Comparison of ENCODE assay signal across 9 mouse cellular contexts in the genomic region with DNA sequence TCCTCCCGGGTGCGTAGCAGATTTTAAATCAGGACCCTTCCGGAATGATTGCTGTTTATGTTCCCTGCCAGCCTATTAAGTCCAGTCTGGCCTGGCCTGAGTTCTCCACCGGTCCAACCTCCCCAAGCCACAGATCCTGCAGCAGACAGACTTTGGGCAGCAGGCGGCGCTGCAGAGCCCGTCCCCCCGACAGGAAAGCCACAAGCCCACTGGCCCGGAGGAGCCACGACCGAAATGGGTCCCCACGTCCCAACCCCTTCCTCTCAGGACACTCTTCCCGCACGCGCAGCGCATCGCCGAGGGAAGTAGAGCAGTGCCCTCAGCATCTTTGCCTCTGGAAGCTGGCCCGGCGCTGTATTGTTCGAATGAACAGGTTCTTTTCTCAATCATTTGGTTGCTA. TPM values are rescaled to one million over a fixed set of nuclear protein-coding genes. Genes with fewer than 3 reads are reported as not detected.
A peak's percentile ranks its signal among the peaks of the same experiment; 100 is the strongest.
DNase-seq lines count a peak whose midpoint lies in the region; ATAC-seq and TF ChIP-seq lines count a peak whose summit lies in the region.
"Had no signal": no experiment of that assay in that cellular context is flagged by ENCODE, and none has a peak within 500 bp of the region (broad histone marks: within the 10 kb centered on the region; RNA-seq: fewer than 3 reads in every experiment).

No protein-coding gene starts in this region.

- peak; percentile 79 for ATAC-seq in hindbrain, postnatal 0 days
- peak; percentile 90 for ATAC-seq in megakaryocyte progenitor cell, adult 5-6 weeks (replicated peaks; ENCODE audit: poor library complexity)
- no peak for ATAC-seq in monocyte, adult 5-6 weeks (replicated peaks; ENCODE audit: insufficient number of reproducible peaks, low FRiP score, low TSS enrichment, poor library complexity, severe bottlenecking)

- H3K9me3 ChIP-seq in hindbrain, postnatal 0 days (ENCODE audit: low read length), result no peaks in the 10 kb centered on the region

- H3K4me1 ChIP-seq in hindbrain, postnatal 0 days (ENCODE audit: insufficient read depth, low read length), result 0 out of 2 replicates have a peak, but pooled peaks cover 5% of the 10 kb centered on the region

- 1% methylated on average over 21 of the region's 21 CpGs for WGBS in hindbrain, postnatal 0 days

- H3K4me3 ChIP-seq in hindbrain, postnatal 0 days (ENCODE audit: low read length), result peak overlapping the region; percentile 69

- no peaks in the 10 kb centered on the region for H3K27me3 ChIP-seq in hindbrain, postnatal 0 days (ENCODE audit: insufficient read depth, low read length)

- peak; percentile 75 for DNase-seq in adrenal gland, adult 2 months
- peak; percentile 59 to 65 for DNase-seq in cerebellum, postnatal 36 days
- peak; percentile 78 for DNase-seq in gastrocnemius, postnatal 10 days
- peak; percentile 87 for DNase-seq in hindbrain, postnatal 0 days (ENCODE audit: low spot score)
- DNase-seq in left cerebral cortex, adult 8-10 months (ENCODE audit: low spot score in 2 of 2), result peak; percentile 13 to 36
- peak; percentile 78 for DNase-seq in right cerebral cortex, postnatal 4 days

- H3K27ac ChIP-seq in hindbrain, postnatal 0 days, result peak overlapping the region; percentile 74; the same call in 1 of the 2 replicates
- H3K27ac ChIP-seq: macrophage had no signal

- peak overlapping the region; percentile 70; the same call in 1 of the 2 replicates for H3K9ac ChIP-seq in hindbrain, postnatal 0 days (replicated peaks; ENCODE audit: low read length)

- peak; percentile 92 for TF ChIP-seq CTCF in hindbrain, postnatal 0 days (IDR thresholded peaks at IDR 0.05; ENCODE audit: low read depth)

- H3K4me2 ChIP-seq in hindbrain, postnatal 0 days (ENCODE audit: low read depth, low read length), result peak overlapping the region; percentile 65

- no peaks in the 10 kb centered on the region for H3K36me3 ChIP-seq in hindbrain, postnatal 0 days (ENCODE audit: insufficient read depth, low read length)

RNA-seq across cellular contexts. Expression of a gene that starts 1.1 kb away (rescaled TPM):
- total RNA-seq in adrenal gland, adult 2 months (2021), result 1 to 10 TPM in 1 of 2 experiments, under 1 TPM in 1; 0.81 to 2.1 TPM
- 1.5 and 1.7 TPM in 2 replicates for polyA plus RNA-seq in adrenal gland, adult 2 months (2012; rRNA removed)
- 10 to 100 TPM in 1 of 2 experiments, 1 to 10 TPM in 1; 8.7 to 10.6 TPM for total RNA-seq in gastrocnemius, postnatal 10 days (2021)
- 24.3 and 36.5 TPM in 2 replicates for total RNA-seq in hindbrain, postnatal 0 days (2014; rRNA removed)
- polyA plus RNA-seq in hindbrain, postnatal 0 days (2015; fragmentation: Nextera tagmentation; extraction: Ambion mirVana), result 13.1 and 16.6 TPM in 2 replicates
- total RNA-seq in left cerebral cortex, adult 8-10 months (2022), result 10 to 100 TPM; 13.8 to 32.3 (median 19.6) TPM
- not detected in 2 replicates for total RNA-seq in megakaryocyte progenitor cell, adult 5-6 weeks (2015)
- total RNA-seq in megakaryocyte progenitor cell, adult 5-6 weeks (2017), result not detected in 2 replicates
- total RNA-seq in monocyte, adult 5-6 weeks (2017), result not detected in 3 replicates
- polyA plus RNA-seq: macrophage had no signal

Comparison
In these comparisons a context has a peak if more than half of its experiments do, and no peak if none do; other contexts are left out.
1. DNase-seq: peak in every context shown above with its lines; median percentile 87 in hindbrain, postnatal 0 days; 78 in gastrocnemius, postnatal 10 days; 78 in right cerebral cortex, postnatal 4 days; 75 in adrenal gland, adult 2 months; 62 in cerebellum, postnatal 36 days; 24 in left cerebral cortex, adult 8-10 months.